Mouse (Mus musculus) urinary bladder, postnatal 10 days (tissue): ENCODE results near the gene Pitpnm1.
A peak's percentile ranks its signal among the peaks of the same experiment; 100 is the strongest.
"Not testable (repeated sequence)": the region's sequence is repeated elsewhere in the genome, so short reads cannot be mapped to it uniquely, and the experiment has no call there.

Experiments
- DNase-seq: peaks from one replicate; pipeline ENCODE4 v3.0.0; 2022; ENCODE audit warnings: low spot score

Pitpnm1 gene

DNA sequence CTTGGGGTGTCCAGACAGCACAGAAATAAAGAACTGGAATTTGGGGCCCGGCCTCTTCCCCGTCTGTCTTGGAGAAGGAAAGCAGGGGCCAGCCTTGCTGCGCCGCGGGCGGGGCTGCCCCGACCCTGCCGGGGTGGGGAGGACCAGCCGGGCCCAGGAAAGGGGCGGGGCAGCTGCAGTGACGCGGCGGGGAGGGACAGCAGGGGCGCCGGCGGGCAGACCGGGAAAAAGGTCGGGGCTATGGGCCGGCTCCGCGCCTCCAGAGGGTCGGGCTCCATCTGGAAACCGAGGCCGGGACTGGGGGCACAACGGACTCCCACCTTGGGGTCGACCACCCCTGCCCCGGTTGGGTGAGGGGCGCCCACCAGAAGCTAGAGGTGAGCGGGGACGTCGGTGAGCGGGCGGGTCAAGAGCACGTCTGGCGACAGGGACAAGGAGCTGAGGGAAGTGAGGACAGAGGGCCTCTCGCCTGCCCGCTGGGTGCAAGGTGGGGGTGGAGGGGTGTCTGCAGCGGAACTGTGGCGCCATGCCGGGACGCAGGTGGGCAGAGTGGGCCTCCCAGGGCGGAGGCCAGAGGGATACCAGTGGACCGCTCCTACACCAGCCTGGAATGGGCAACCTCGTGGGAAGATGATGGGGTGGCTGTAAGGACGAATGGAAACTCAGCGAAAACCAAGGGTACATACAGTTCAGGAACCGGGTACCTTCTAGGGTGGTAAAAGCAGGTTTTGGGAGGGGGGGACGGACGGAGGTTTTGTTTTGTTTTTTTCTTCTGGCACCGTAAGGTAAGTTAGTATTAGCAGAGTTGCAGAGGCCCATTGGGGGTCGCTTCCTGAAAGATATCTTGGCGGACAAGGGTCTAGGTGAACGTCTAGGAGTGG is at the start of gene Pitpnm1:
Gene Pitpnm1, plus strand, starts transcription at position 162 of the 881 bp plus-strand sequence.
- DNase-seq = peak; percentile 49

DNA sequence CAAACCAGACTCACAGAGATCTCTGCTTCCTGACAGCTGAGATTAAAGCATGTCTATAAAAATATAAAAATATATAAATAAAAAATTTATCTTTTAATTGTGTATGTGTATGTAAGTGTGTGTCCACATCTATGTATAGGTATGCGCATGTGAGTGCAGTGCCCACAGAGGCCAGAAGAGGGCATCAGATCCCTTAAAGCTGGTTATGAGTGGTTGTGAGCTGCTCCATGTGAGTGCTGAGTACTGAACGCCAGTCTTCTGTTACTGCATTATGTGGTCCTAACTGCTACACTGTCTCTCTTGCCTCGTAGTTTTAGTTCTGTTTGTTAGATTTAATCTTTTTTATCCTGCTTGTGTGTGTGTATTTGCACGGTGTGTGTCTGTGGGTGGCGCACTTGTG is 48.8 kb upstream of the Pitpnm1 start:
- DNase-seq = peak; percentile 8

DNA sequence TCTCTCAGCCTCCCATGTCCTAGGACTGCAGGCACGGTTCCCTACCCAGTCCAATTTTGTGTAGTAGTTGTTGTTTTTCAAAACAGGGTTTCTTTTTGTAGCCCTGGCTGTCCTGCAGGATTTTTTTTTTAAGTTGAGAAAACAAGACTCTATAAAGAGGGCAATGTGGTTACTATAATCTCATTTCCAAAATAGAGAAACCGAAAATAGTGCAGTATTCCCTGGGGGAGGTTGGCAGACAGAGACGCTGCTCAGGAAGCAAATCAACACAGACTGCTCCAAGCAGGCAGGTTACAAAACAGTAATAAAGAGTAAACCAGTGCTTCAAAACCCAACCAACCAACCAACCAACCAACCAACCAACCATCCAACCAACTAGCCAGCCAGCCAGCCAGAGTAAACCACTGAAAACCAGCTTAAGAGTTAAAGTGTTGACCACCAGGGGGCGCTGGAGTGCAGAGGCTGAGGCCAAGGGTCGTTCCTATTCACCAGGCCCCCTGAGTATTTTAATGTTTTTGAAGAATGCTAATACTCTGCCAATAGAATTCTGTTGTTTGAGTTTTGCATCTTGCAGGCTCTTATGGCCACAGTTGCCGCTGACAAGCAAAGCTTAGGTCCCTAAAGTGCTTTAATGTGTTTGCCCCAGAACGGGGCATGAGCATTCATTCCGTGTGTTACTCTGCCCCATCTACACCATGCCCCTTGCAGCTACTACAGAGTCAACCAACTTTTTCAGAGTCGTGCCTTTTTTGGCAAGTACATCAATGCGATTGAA is 47.9 kb upstream of the Pitpnm1 start:
- DNase-seq = no peak

DNA sequence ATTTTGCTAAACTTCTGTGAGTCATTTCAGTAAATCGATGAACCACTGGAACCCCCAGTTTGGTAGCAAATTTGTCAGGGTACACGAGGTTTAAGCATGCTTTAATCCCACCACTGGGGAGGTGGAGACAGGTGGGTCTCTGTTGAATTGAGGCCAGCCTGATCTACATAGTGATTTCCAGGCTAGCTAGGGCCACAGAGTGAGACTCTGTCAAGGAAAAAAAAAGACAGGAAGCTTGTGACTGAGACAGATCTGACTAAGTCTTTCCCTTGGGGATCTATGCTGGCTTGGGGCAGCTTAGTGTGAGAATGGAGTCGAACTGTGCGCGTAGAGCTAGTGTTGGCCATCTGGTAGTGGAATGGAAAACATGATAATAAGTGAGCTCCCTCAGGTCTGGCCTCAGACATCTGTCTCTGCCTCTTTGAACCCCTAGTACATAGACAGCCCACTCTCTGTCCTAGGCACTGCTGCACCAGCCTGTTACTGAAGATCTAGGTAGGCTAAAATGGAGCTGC is 47.2 kb upstream of the Pitpnm1 start:
- no peak for DNase-seq

DNA sequence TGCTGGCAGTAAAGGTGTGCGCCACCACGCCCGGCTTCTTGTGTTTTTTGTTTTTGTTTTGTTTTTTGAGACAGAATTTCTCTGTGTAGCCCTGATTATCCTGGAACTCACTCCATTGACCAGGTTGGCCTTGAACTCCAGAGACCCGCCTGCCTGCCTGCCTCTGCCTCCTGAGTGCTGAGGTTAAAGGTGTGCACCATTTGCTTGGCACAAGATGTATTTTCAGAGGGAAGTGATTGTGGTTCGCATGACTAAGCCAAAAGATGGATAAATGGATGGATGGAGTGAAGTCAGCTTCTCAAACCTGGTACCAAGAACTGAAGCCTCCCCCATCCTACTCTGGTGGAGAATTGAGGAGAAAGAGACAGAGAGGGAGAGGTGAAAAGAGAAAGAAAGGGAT is 45.2 kb upstream of the Pitpnm1 start:
- DNase-seq = no peak

DNA sequence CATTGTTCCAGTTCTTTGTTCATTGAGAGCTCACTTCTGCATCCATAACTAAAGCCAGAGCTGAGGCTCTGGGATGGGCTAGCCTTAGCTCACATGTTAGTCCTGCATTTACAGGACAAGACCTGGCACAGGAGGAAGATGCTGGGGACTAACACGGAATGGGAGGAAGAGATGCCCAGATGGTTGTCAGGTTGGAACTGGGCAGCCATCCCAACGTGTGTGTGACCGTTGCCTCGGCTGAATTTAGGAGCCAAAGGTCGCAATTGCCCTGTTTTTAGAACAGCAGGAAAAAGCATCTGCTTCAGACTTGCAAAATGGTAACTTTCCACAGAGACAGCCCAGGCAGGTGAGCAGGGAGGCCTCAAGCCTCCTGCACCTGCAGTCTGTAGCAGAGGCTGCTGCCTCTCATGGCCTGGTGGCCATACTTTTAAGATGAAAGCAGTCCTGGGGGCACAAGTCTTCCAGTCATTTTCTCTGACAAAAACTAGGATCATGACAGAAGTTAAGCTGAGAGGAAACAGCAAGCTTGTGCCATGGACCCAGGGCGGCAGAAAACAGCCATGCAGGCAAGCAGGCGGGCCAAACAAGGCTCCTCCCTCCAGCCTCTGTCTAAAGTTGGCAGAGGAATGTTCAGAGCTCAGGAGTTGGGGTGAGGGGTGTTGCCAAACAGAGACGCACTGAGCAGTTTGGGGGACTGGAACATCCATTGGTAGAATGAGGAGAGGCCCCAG is 44.4 kb upstream of the Pitpnm1 start:
- no peak for DNase-seq

DNA sequence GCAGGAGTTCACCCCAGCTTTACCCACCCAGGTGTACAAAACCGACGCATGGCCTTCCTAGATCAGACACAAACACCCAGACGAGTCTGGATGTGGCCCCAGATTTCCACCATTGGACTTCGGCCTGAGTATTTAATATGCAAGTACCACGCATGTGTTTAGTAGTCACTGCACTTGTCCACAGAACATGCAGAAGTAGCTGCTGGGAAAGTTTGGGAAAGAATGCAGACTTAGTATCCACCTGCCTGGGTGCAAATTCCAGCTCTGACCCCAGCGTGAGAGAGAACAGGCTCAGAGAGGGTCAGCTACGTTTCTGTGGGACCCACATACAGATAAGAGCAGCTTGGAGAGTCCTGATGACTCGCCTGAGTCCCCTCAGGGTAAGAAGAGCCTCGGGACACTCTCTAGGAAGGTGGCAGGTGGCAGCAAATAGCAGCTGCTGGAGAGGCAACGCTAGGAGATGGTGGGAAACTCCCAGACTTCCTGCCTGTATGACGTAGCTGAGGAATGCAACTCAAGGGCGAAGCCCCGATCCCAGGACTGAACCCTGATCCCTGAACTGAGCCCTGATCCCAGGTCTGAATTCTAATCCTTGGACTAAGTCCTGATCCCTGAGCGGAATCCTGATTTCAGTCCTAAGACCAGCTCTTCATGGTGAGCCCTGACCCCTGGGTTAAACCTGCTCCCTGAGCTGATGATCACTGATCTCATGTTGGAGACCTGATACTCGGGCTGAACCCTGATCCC is 43.7 kb upstream of the Pitpnm1 start:
- DNase-seq = no peak

DNA sequence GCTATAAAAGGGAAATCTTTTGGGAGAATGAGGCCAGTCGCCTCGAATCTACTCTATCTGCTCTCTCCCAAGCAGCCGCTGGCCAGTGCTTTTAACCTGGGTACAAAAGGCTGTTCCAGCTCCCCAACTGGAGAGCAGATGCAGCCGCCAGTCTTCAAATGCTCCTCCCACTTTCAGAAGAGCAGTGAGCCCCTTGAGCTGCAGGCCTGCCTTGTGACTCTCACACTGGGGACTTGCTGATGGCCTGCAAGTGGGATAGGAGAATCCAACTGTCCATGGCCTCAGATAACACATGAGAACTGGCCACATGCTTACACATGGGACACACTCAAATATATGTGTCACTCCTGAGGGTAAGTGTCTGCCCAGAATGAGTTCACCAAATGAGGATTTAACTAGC is 43.1 kb upstream of the Pitpnm1 start:
- no peak for DNase-seq

DNA sequence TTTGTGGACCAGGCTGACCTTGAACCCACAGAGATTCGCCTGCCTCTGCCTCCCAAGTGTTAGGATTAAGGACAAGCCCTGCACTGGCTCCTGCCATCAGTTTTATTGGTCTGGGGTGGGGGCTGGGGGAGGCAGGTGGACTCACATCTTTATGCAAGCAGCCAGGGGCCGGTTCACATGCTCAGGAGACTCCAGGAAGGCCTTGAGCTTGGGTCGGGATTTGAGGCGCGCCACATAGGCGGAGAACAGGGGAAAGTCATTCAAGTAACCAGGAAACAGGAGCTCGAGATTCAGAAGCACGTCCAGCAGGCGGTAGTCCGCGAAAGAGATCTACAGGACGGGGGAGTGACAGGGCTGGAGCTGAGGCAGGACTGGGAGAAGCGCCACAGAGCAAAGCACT is 42.4 kb upstream of the Pitpnm1 start:
- DNase-seq = no peak

DNA sequence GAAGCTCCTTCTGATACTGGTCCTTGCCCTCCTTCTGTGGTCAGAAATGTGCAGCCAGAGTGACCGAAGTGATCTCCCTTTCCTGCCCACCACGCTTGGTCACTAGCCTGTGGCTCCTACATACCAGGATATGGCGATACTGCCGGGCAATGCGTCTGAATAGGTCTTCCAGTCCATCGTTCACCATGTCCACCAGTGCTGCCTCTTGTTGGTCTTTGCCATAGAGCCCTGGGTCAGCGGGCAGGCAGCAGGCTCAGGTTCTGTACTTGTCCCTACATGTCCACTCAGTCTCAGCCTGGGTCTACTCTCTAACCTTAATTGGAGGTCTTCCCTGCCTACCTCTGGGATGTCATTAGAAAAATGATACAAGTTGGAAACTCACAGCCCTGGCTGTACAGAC is 41.8 kb upstream of the Pitpnm1 start:
- DNase-seq = no peak

DNA sequence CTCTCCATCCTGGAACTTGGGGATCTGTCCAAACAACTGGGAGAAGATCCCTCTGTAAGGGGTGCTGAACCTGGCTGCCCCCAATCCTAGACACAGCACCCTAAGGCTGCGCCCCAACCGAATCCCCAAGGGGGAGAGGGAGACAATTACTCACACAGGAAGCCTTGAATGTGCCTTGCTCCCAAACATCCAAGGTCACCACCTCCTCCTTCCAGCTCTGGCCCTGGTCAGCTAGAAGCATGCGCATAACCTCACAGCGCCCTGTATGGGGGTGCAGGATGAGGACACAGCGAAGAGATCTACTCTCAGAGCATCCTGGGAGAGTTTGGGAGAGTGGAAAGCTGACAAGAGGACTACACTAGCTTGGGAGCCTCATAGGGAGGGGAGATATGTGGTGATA is 41.2 kb upstream of the Pitpnm1 start:
- no peak for DNase-seq

DNA sequence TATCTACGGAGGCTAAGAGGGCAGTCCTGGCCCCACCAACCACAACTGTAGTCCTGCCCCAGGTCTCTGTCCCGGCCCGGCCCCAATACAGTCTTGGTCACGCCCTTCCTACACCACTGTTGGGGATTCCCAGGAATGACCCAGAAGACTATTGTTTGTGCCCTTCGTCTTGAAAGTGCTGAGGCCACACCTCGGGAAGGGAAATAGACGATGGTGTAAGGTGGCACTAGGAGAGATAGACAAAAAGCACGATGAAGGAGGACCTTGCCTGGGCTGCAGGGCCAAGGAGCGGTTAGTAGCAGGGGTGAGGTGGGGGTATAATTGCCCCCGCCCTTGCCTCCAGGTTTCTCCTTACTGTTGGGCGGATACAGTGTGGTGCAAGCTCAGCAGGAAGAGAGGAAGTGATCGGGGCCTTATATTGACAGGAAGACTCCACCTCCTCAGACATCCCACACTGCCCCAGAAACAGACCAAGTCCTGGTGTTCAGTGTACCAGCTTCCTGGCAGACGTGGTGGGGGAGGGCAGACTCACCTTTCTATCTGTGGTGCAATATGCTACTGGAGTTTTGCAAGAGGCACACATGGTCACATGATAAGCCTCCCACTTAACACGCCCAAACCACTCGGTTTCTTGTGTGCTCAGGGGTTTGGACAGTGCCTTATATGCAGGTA is 40.6 kb upstream of the Pitpnm1 start, which contains the start of gene Gstp3:
Gene Gstp3, minus strand, starts transcription at position 501 of the 672 bp plus-strand sequence.
- no peak for DNase-seq

DNA sequence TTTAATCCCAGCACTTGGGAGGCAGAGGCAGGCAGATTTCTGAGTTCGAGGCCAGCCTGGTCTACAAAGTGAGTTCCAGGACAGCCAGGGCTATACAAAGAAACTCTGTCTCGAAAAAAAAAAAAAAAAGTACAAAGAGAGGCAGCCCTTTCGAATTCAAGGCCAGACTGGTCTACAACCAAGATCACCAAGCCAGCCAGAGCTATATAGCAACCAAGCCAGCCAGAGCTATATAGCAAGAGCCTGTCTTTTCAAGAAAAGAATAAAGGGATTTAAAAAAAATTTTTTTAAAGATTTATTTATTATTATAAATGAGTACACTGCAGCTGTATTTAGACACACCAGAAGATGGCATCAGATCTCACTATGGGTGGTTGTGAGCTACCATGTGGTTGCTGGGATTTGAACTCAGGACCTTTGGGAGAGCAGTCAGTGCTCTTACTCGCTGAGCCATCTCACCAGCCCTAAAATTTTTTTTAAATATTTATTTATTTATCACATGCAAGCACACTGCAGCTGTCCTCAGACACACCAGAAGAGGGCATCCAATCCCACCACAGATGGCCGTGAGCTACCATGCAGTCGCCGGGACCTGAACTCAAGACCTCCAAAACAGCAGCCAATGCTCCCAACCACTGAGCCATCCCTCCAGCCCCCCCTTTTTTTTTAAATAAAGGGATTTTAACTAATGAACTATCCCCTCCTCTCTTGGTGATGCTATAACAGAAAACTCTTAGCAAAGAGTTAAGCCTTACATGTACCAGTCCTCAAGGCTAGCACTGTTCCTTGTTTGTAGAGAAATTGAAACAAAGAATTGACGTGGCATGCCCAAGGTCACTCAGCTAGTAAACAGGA is 39.5 kb upstream of the Pitpnm1 start:
- DNase-seq = not testable (repeated sequence)

DNA sequence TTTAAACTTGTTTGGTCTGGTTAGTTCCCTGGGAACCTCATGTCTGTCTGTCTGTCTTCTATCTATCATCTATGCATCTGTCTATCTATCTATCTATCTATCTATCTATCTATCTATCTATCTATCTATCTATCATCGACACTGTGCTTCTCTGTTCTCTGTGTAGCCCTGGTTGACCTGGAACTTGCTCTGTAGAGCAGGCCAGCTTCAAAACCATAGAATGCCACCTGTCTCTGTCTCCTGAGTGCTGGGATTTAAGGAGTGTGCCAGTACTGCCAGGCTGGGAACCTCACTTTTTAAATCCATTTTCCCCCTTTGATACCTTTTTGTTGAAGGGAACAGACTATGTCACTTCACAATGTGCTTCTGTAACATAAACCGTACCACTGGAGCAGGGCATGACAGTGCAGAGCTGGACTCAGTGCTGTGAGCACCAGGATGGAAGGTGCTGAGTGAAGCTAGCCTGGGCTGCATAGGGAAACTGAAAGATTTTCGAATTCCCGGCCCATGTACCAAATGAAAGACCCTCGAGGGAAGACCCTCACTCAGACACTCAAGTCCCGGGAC is 38.8 kb upstream of the Pitpnm1 start:
- no peak for DNase-seq

DNA sequence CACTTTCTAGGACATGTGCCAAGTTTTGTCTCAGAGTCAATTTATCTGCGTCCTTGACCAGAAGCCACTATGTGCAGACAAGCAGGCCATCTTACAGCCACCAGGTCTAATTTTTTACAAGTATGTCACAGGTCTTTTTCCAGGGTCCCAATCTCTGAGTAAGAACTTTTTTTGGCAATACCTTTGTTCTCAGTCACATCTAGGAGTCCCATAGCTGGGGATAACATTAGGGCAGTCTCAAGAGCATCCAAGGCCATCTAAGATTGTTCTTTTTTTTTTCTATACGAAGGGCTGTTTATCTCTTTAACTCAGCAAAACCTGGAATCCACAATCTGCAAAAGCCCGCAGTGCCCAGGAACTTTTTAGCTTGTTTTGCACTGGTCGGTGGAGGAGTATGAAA is 36.4 kb upstream of the Pitpnm1 start:
- not testable (repeated sequence) for DNase-seq

DNA sequence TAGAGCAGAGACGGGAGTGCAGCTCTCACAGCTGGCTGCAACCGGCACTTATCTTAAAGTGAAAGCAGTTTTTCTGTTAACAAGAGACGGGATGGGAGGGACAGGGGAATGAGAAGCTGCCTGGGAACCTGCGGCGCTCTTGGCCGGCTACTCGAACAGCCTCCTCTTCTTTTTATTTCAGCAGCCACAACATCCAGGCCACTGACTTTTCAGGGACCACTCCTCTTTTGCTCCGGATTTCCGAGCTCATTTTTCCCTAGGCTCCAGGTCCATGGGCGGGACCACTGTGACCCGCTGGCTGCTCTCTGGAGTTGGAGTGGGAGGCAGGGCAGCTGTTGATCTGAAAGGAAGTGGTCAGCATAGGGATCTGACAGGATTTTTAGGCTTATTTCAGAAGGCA is 35.3 kb upstream of the Pitpnm1 start:
- DNase-seq = not testable (repeated sequence)

DNA sequence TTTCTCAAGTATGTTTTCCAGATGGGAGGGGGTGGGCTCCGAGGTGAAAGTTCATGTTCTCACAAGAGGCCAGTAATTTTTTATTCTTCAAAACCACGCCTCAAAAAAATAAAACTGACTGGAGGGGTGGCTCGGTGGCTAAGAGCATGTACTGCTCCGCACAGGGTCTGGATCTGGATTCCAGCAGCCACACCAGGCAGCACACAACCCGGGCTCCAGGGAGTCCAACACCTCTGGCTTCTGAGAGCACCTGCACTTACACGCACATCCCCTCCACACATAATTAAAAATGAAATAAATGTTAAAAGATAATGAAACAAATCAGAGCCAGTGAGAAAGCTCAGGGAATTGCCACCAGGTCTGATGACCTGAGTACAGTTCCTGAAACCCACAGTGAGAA is 33.5 kb upstream of the Pitpnm1 start:
- DNase-seq = no peak

DNA sequence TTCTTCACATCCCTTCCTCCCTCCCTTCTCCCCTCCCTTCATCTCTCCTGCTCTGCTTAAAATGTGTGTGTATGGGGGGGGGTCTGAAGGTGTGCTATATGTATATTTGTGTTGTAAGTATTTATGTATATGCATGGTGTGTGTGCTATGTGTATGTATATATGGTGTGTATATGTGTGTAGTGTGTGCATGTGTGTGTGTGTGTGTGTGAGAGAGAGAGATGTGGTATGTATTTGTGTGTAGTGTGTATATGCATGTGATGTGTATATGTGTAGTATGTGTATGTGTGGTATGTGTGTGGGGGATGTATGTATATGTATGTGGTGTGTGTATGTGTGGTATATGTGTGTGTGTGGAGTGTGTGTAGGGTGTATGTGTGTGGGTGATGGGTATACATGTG is 32.9 kb upstream of the Pitpnm1 start:
- no peak for DNase-seq

DNA sequence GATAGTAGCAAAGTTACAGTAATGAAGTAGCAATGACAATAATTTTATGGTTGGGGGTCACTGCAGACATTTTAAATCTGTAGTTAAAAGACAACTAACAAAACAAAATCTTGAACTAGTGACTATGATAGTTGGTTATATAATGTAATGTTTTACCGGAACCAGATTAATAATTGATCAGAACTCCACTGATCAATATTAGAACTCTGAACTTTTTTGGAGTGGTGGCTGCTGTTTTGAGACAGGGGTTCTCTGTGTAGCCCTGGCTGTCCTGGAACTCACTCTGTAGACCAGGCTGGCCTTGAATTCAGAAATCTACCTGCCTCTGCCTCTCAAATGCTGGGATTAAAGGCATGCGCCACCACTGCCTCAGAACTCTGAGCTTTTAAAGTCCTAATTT is 31.6 kb upstream of the Pitpnm1 start:
- not testable (repeated sequence) for DNase-seq
